Mouse (Mus musculus) liver, embryonic 13.5 days (tissue): ENCODE measurements at regions not wholly inside any gene's neighbourhood (a gene's known extent, or its start where the extent isn't known, plus 50 kb on each side); places are given as distances from the start of the nearest gene placed in this dataset.

Source experiments
- ATAC-seq: fragments of 200-750 bp; cut with Nextera tagmentation; 2 replicates; pipeline ENCODE4 v1.8.0; 2017; ENCODE audit warnings: low read depth, mild to moderate bottlenecking, moderate number of reproducible peaks, moderate library complexity
- DNase-seq: peaks from one replicate; pipeline ENCODE4 v3.0.0; 2022
- H3K27ac ChIP-seq: fragments of 300-500 bp; sonication (generic); 2 replicates; pipeline ENCODE4 v1.5.1; 2015; ENCODE audit warnings: moderate library complexity, mild to moderate bottlenecking, inconsistent platforms
- H3K27me3 ChIP-seq: fragments of 300-500 bp; sonication (generic); 2 replicates; pipeline ENCODE4 v1.6.1; 2015; ENCODE audit warnings: mild to moderate bottlenecking, inconsistent platforms
- H3K36me3 ChIP-seq: fragments of 300-500 bp; sonication (generic); 2 replicates; pipeline ENCODE4 v1.6.1; 2015; ENCODE audit warnings: mild to moderate bottlenecking, inconsistent platforms
- H3K4me1 ChIP-seq: fragments of 300-500 bp; sonication (generic); replicated peaks from 2 replicates; pipeline ENCODE4 v1.6.1; 2015; ENCODE audit warnings: inconsistent platforms
- H3K4me2 ChIP-seq: fragments of 300-500 bp; sonication (generic); 2 replicates; pipeline ENCODE4 v1.6.1; 2015; ENCODE audit warnings: inconsistent platforms, mild to moderate bottlenecking, moderate library complexity
- H3K4me3 ChIP-seq: fragments of 300-500 bp; sonication (generic); replicated peaks from 2 replicates; pipeline ENCODE4 v1.5.1; 2015; ENCODE audit warnings: mild to moderate bottlenecking, inconsistent platforms
- H3K9ac ChIP-seq: fragments of 300-500 bp; sonication (generic); 2 replicates; pipeline ENCODE4 v1.6.1; 2015; ENCODE audit warnings: mild to moderate bottlenecking, inconsistent platforms
- H3K9me3 ChIP-seq: fragments of 300-500 bp; sonication (generic); replicated peaks from 2 replicates; pipeline ENCODE4 v1.6.1; 2016; ENCODE audit warnings: inconsistent platforms
- WGBS: fragments of 180-500 bp; shearing (Covaris S2); methylation state at CpG from one replicate; pipeline ENCODE4 v1.1.7; 2015; ENCODE audit not compliant: insufficient replicate concordance; 5-methylcytosine and 5-hydroxymethylcytosine counted together

DNA sequence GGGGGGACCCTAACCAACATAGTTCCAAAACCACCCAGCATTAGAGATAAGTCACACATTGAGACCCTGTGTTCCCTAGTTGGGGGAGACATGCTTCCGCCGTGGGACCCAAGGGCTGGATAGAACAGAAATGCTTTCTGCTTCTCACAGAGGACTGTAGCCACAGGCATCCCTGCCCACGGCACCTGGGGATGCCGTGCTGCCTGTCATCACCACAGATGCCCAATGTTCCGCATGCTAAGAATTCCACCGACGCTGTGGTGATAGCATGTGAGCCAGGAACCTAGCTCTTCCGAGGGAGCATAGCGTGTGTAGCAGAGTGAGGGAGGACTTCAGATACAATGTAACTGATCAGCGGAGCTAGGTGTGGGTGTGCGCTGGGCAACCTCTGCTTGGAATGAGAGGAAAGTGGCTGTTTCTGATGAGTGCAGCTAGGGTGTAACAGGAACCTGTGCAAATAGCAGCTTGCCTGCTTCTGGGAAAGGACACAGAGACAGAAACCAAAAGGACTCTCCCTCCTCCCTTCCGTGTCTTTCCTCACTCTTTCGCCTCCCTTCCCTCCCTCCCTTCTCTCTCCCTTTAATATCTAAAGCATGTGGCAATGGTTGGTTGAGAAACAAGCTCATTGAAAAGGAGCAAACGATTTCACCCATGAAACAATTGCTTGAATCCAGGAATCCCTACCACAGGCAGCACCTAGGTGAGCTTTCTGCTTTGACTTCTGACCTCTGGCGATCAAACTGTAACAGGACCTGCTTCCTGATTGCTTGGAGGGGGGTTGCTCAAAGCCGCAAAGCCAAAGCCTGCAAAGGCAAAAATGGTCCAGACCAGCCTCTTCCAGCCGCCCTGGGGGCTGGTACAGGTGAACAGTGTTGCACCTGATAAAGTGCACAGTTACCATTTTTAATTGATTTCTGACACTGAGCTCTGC lies 102.3 kb downstream of the Gm26897 start:
- Histone ChIP-seq H3K4me3 (no peak overlapping the region), H3K36me3 (no peaks in the 10 kb centered on the region), H3K27me3 (peaks cover 13% of the 10 kb centered on the region; the same call in 1 of the 2 replicates), H3K4me2 (no peak overlapping the region), H3K9me3 (no peaks in the 10 kb centered on the region), H3K27ac (no peak overlapping the region), H3K9ac (no peak overlapping the region), H3K4me1 (no peaks in the 10 kb centered on the region)
- ATAC-seq (no peak), DNase-seq (no peak)
- WGBS, result 33% methylated on average over 17 of the region's 17 CpGs

DNA sequence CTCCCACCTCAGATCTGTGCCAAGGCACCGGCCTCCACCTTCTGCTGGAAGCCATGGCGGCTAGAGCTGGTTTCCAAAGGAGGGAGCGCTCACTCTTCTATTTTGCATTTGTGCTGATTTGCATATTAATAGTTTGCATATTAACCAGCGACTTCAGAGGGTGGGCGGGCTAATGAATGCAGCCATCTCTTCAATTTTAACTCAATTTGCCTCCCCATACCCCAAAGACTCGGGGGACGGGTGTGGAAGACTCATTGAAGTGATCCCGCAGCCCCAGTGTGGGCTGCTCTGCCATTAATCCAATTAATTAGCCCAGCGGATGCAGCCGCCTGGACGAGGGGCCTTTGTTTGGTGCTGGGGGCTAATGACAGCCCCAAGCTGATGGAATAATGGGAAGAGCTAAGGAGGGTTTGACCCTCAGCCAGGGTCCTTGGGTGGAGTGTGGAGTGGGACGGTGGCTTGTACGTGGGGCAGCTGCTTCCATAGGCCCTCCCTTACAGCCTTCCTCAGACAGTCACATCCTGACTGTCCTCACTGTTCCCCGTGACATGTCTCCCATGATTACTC lies 103.0 kb downstream of the Gm26897 start:
- Histone ChIP-seq H3K9ac (no peak overlapping the region), H3K27me3 (peaks cover 13% of the 10 kb centered on the region; the same call in 1 of the 2 replicates), H3K36me3 (no peaks in the 10 kb centered on the region), H3K9me3 (no peaks in the 10 kb centered on the region), H3K27ac (no peak overlapping the region), H3K4me1 (no peaks in the 10 kb centered on the region), H3K4me2 (no peak overlapping the region), H3K4me3 (no peak overlapping the region)
- ATAC-seq (no peak), DNase-seq (no peak)
- WGBS, result 26% methylated on average over 14 of the region's 14 CpGs

DNA sequence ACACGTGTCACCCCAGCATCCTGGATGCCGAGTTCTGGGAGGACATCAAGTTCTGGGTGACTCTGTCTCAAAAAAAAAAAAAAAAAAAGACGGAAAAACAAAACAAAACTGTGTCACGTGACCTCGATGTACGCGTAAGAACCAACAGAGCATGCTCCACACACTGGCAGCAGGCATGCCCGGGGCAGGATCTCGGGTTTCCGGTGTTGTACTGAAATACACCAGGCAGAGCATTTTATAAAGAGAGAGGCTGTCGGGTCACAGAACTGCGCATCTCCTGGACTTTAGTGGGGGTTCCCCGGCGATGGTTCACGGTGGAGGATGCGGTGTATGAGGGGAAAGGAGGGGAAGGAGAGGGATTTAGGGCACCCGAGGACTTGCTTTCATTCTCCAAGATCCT lies 108.7 kb downstream of the Gm26897 start:
- Histone ChIP-seq H3K36me3 (no peaks in the 10 kb centered on the region), H3K4me2 (no peak overlapping the region), H3K27me3 (0 out of 2 replicates have a peak, but pooled peaks cover 5% of the 10 kb centered on the region), H3K9ac (no peak overlapping the region), H3K9me3 (no peaks in the 10 kb centered on the region), H3K4me3 (no peak overlapping the region), H3K27ac (no peak overlapping the region), H3K4me1 (no peaks in the 10 kb centered on the region)
- DNase-seq (no peak), ATAC-seq (no peak)
- 42% methylated on average over 17 of the region's 17 CpGs for WGBS

DNA sequence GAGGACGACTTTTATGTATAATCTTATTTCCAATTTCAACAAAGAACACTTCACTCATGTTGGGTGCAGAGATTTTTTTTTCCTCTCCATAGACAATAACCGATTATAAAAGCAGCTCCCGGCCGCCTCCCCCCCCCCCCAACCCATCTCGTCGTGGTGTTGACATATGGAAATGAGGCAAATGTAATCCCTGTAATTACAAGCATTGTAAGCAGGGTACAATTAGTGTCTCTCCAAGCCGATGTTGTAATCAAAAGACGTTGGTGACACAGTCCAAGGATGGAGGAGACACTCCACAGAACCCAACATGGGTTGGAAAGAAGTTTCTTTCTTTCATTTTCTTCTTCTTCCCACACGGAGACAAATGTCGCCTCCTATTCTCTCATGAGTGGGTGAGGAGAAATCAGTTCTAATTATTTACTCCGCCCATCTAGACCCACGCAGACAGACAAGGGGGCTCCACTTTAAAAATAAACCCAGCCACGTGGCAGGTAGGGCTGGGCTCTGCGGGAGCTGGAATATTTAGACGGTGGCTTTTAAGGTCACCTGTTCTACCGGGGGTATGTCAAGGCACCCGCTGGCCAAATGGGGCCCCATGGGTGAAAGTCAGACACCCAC lies 110.0 kb downstream of the Gm26897 start:
- 45% methylated on average over 17 of the region's 17 CpGs for WGBS

DNA sequence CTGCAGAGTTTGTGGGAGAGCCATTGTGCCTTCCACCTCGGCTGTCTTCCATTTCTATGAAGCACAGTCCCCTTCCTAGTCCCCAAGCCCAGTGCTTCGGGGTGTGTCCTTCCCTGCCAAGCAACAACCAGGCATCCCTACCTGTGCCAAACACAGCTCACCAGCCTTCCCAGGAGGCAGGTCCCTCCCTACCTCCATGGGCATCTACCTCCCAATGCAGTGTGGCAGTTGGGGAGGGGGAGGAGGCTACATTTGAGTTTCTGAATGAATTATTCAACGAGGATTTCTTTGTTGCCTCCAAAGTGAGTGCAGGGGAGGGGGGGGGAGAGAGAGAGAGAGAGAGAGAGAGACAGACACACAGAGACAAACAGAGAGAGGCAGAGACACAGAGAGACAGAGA lies 110.8 kb downstream of the Gm26897 start:
- no peak overlapping the region for H3K4me3 ChIP-seq
- WGBS, result 31% methylated on average over 3 of the region's 3 CpGs

More for the DNA sequence above, 110.0 kb downstream of the Gm26897 start:
- Histone ChIP-seq H3K27me3 (0 out of 2 replicates have a peak, but pooled peaks cover 5% of the 10 kb centered on the region), H3K4me2 (no peak overlapping the region), H3K36me3 (no peaks in the 10 kb centered on the region), H3K9ac (no peak overlapping the region), H3K4me3 (no peak overlapping the region), H3K27ac (no peak overlapping the region), H3K9me3 (no peaks in the 10 kb centered on the region; the same call in 1 of the 2 replicates), H3K4me1 (no peaks in the 10 kb centered on the region)
- no peak for ATAC-seq
- no peak for DNase-seq

DNA sequence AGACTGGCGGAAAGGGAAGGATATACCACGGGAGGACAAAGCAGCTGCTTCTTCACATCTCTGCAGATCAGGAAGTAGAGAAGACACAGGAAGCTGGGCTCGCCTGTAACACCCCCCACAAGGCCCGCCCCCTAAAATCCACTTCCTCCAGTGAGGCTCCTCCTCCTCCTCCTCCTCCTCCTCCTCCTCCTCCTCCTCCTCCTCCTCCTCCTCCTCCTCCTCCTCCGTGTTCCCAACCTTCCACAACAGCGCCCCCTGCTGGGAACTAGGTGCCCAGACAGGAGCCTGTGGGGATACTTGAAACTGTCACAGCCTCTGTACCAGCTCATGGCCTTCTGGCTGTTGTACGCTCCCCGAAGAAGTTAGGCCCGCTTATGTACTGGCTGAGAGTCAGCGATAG lies 115.2 kb downstream of the Gm26897 start:
- H3K9ac ChIP-seq, result no peak overlapping the region
- 65% methylated on average over 6 of the region's 10 CpGs for WGBS
- no peaks in the 10 kb centered on the region for H3K4me1 ChIP-seq
- no peaks in the 10 kb centered on the region; the same call in 1 of the 2 replicates for H3K9me3 ChIP-seq
- H3K4me3 ChIP-seq, result no peak overlapping the region
- DNase-seq (no peak), ATAC-seq (no peak)
- 0 out of 2 replicates have a peak, but pooled peaks cover 4% of the 10 kb centered on the region for H3K27me3 ChIP-seq
- no peak overlapping the region for H3K27ac ChIP-seq
- no peaks in the 10 kb centered on the region for H3K36me3 ChIP-seq
- no peak overlapping the region for H3K4me2 ChIP-seq

More for the DNA sequence above, 110.8 kb downstream of the Gm26897 start:
- Histone ChIP-seq H3K9me3 (no peaks in the 10 kb centered on the region; the same call in 1 of the 2 replicates), H3K27ac (no peak overlapping the region), H3K27me3 (0 out of 2 replicates have a peak, but pooled peaks cover 5% of the 10 kb centered on the region), H3K4me2 (no peak overlapping the region), H3K4me1 (no peaks in the 10 kb centered on the region), H3K9ac (no peak overlapping the region), H3K36me3 (no peaks in the 10 kb centered on the region)
- ATAC-seq, result no peak
- no peak for DNase-seq

DNA sequence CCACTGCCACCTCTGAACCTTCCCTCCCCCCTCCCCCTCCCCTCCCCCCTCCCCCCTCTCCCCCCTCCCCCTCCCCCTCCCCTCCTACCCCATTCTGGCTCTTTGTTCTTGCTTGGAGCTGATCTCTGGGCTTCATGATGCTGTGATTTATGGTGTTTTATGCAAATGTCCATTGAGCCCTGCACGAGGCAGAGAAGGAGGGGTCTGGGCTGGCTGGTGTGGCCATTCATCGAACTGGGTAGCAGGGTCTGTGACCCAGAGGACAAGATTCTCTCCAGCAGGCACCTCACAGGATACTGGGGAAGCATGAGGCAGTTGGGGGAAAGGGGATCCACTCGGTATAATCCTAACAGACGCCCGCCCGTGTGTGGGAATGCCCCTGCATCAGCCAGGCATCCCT lies 119.0 kb downstream of the Gm26897 start:
- Histone ChIP-seq H3K36me3 (no peaks in the 10 kb centered on the region), H3K27me3 (no peaks in the 10 kb centered on the region), H3K9me3 (no peaks in the 10 kb centered on the region; the same call in 1 of the 2 replicates), H3K4me2 (no peak overlapping the region), H3K4me1 (no peaks in the 10 kb centered on the region), H3K4me3 (no peak overlapping the region), H3K9ac (no peak overlapping the region), H3K27ac (no peak overlapping the region)
- ATAC-seq, result no peak
- no peak for DNase-seq
- WGBS, result 54% methylated on average over 6 of the region's 6 CpGs

DNA sequence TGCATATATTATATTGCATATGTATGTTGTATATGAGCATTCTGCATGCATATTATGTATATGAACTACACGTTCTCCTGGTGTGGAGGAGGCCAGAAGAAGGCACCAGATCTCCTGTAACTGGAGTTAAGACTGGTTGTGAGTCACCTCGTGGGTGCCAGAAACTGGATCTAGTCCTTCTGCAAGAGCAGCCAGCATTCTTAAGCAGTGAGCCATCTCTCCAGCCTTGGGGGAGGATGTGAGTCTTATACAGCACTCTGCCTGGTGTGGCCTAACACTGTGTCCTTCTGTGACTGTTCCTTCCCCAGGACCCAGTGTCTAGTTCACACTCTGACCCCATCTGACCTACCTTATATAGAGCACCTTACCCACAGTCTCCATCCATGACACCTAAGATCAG lies 121.6 kb downstream of the Gm26897 start:
- no peak overlapping the region for H3K9ac ChIP-seq
- DNase-seq (no peak), ATAC-seq (no peak)
- 31% methylated on average over 2 of the region's 2 CpGs for WGBS
- no peaks in the 10 kb centered on the region for H3K9me3 ChIP-seq
- H3K27me3 ChIP-seq, result no peaks in the 10 kb centered on the region
- H3K36me3 ChIP-seq, result no peaks in the 10 kb centered on the region
- no peaks in the 10 kb centered on the region for H3K4me1 ChIP-seq
- no peak overlapping the region for H3K27ac ChIP-seq
- H3K4me2 ChIP-seq, result no peak overlapping the region
- no peak overlapping the region for H3K4me3 ChIP-seq

DNA sequence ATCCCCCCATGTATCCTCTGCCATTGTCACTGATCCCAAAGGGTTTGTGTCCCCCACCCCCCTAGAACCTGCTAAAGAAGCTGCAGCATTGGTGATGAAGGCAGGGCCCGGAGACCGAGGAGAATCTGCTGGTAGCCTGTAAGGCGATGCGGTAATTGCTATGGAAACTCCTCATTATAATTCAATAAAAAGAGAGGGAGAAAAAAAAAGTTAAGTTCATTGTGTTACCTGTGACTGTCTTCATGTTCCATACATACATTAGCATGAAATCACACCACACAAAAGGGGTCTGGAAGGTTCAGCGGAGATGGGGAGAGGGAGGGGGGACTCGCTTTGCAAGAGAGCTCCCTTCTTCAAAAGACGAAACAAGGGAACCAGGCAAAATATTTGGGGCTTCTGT lies 123.5 kb downstream of the Gm26897 start:
- DNase-seq, result no peak
- Histone ChIP-seq H3K4me2 (no peak overlapping the region), H3K9me3 (no peaks in the 10 kb centered on the region), H3K4me3 (no peak overlapping the region), H3K36me3 (no peaks in the 10 kb centered on the region), H3K9ac (no peak overlapping the region), H3K27me3 (no peaks in the 10 kb centered on the region), H3K27ac (no peak overlapping the region), H3K4me1 (no peaks in the 10 kb centered on the region)
- ATAC-seq, result no peak
- WGBS, result 78% methylated on average over 7 of the region's 7 CpGs

DNA sequence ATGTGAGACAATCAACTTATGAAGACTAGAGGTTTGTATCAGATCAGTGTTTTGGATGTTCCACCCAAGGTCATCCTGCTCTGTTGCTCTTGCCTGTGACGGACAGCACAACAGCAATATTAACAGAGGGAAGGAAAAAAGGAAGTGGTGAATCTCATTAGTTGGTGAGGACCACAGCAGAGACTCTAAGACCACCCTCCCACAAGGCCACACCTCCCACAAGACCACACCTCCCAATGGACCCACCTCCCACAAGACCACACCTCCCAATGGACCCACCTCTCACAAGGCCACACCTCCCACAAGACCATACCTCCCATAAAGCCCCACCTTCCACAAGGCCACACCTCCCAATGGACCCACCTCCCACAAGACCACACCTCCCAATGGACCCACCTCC lies 126.7 kb downstream of the Gm26897 start:
- no peak for ATAC-seq

DNA sequence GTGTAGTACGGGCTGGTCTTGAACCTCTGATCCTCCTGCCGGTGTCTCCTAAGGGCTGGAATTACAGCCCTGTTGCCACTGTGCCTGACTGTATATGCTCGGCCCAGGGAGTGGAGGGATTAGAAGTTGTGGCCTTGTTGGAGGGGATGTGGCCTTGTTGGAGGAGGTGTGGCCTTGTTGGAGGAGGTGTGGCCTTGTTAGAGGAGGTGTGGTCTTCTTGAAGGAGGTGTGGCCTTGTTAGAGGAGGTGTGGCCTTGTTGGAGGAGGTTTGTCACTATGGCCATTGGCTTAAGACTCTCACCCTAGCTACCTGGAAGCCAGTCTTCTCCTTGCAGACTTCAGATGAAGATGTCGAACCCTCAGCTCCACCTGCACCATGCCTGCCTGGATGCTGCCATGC lies 128.6 kb downstream of the Gm26897 start:
- H3K4me3 ChIP-seq, result no peak overlapping the region
- H3K27me3 ChIP-seq, result no peaks in the 10 kb centered on the region
- H3K9ac ChIP-seq, result no peak overlapping the region
- ATAC-seq, result no peak
- H3K4me1 ChIP-seq, result no peaks in the 10 kb centered on the region
- 78% methylated on average over 4 of the region's 4 CpGs for WGBS
- DNase-seq, result no peak
- H3K4me2 ChIP-seq, result no peak overlapping the region
- no peaks in the 10 kb centered on the region for H3K9me3 ChIP-seq
- H3K36me3 ChIP-seq, result no peaks in the 10 kb centered on the region
- no peak overlapping the region for H3K27ac ChIP-seq

More for the DNA sequence above, 126.7 kb downstream of the Gm26897 start:
- Histone ChIP-seq H3K36me3 (no peaks in the 10 kb centered on the region), H3K27ac (no peak overlapping the region), H3K9me3 (no peaks in the 10 kb centered on the region), H3K4me1 (no peaks in the 10 kb centered on the region), H3K9ac (no peak overlapping the region), H3K4me3 (no peak overlapping the region), H3K27me3 (no peaks in the 10 kb centered on the region), H3K4me2 (no peak overlapping the region)
- 40% methylated on average over 1 of the region's 1 CpGs for WGBS
- DNase-seq, result no peak
